Mouse (Mus musculus): ENCODE measurements around the gene Vsig8. TPM values are rescaled to one million over a fixed set of nuclear protein-coding genes. Genes with fewer than 3 reads are reported as not detected.
A peak's percentile ranks its signal among the peaks of the same experiment; 100 is the strongest.

Gene Vsig8
- 0.47 and 0.52 TPM in 2 replicates for polyA plus RNA-seq (2012; rRNA removed)

- H3K4me3 ChIP-seq (ENCODE audit: insufficient read depth, low read length), result no peak within 1 kb of the TSS
- TF ChIP-seq POLR2A (IDR thresholded peaks at IDR 0.05; ENCODE audit: extremely low read depth, insufficient read depth, low read length), result no peak
- no peak for TF ChIP-seq CTCF (IDR thresholded peaks at IDR 0.05; ENCODE audit: extremely low read depth, insufficient read depth, low read length)
- no peaks in the 10 kb centered on the region for H3K4me1 ChIP-seq (ENCODE audit: control insufficient read depth, insufficient read depth, low read length)
- H3K27ac ChIP-seq (ENCODE audit: insufficient read depth, low read length), result no peak within 1 kb of the TSS
These were observed at the start of gene Vsig8 for GRCm38 (mm10) chr1:172555638-172556037. Vsig8 (plus strand) TSS chr1:172555938.

GRCm38 (mm10) chr1:172507001-172507400, 48.7 kb upstream of the Vsig8 start:
- no peaks in the 10 kb centered on the region for H3K4me1 ChIP-seq (ENCODE audit: control insufficient read depth, insufficient read depth, low read length)
- TF ChIP-seq POLR2A (IDR thresholded peaks at IDR 0.05; ENCODE audit: extremely low read depth, insufficient read depth, low read length), result no peak
- TF ChIP-seq CTCF (IDR thresholded peaks at IDR 0.05; ENCODE audit: extremely low read depth, insufficient read depth, low read length), result no peak

GRCm38 (mm10) chr1:172507701-172508100, 48.0 kb upstream of the Vsig8 start:
- no peak for TF ChIP-seq CTCF (IDR thresholded peaks at IDR 0.05; ENCODE audit: extremely low read depth, insufficient read depth, low read length)
- TF ChIP-seq POLR2A (IDR thresholded peaks at IDR 0.05; ENCODE audit: extremely low read depth, insufficient read depth, low read length), result no peak
- H3K27ac ChIP-seq (ENCODE audit: insufficient read depth, low read length), result no peak overlapping the region
- H3K4me3 ChIP-seq (ENCODE audit: insufficient read depth, low read length), result no peak overlapping the region
- H3K4me1 ChIP-seq (ENCODE audit: control insufficient read depth, insufficient read depth, low read length), result no peaks in the 10 kb centered on the region

More at GRCm38 (mm10) chr1:172507001-172507400, 48.7 kb upstream of the Vsig8 start:
- no peak overlapping the region for H3K27ac ChIP-seq (ENCODE audit: insufficient read depth, low read length)
- H3K4me3 ChIP-seq (ENCODE audit: insufficient read depth, low read length), result no peak overlapping the region

DNA sequence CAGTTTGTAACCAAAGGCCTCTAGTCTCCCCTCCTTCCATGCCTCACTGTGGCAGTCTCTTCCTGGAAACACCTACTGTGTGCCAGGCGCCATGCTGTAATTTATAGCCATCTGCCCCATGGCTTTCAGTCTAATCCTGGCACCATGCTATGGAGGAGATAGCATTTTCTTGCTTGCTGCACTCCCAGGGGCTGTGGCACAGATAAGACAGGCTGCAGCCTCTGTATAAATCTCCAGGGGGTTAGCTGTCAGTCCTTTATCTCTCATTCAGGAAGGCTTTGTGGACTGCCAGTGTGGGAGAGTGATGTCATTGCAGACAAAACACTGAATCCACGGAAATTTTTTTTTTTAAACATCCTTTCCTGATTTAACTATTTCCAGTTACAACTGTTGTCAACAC, 47.6 kb upstream of the Vsig8 start:
- Histone ChIP-seq H3K27ac (ENCODE audit: insufficient read depth, low read length) (no peak overlapping the region), H3K4me1 (ENCODE audit: control insufficient read depth, insufficient read depth, low read length) (no peaks in the 10 kb centered on the region), H3K4me3 (ENCODE audit: insufficient read depth, low read length) (no peak overlapping the region)
- TF ChIP-seq CTCF (IDR thresholded peaks at IDR 0.05; ENCODE audit: extremely low read depth, insufficient read depth, low read length) (no peak), POLR2A (IDR thresholded peaks at IDR 0.05; ENCODE audit: extremely low read depth, insufficient read depth, low read length) (no peak)

GRCm38 (mm10) chr1:172509235-172509634, 46.5 kb upstream of the Vsig8 start:
- no peaks in the 10 kb centered on the region for H3K4me1 ChIP-seq (ENCODE audit: control insufficient read depth, insufficient read depth, low read length)
- no peak overlapping the region for H3K27ac ChIP-seq (ENCODE audit: insufficient read depth, low read length)
- TF ChIP-seq POLR2A (IDR thresholded peaks at IDR 0.05; ENCODE audit: extremely low read depth, insufficient read depth, low read length) (no peak), CTCF (IDR thresholded peaks at IDR 0.05; ENCODE audit: extremely low read depth, insufficient read depth, low read length) (no peak)
- no peak overlapping the region for H3K4me3 ChIP-seq (ENCODE audit: insufficient read depth, low read length)

DNA sequence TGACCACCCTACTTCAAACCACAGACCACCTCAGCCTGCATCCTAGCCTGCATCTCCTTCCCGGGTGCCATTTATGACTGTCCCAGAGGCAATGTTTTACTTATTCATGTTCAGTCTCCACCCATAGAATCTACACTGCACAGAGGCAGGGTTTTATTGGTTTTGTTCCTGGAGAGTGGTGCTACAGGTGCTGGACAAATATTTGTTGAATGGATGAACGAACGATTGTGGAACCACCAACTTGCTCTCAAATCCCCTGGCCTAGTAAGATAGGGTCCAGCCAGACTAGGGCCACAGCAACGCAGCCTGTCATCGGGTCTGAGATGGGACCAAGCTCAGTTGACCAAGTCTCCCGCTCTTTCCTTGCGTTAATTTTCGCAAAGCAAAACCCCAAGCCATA, 45.8 kb upstream of the Vsig8 start:
- H3K4me1 ChIP-seq (ENCODE audit: control insufficient read depth, insufficient read depth, low read length), result no peaks in the 10 kb centered on the region
- no peak for TF ChIP-seq POLR2A (IDR thresholded peaks at IDR 0.05; ENCODE audit: extremely low read depth, insufficient read depth, low read length)
- TF ChIP-seq CTCF (IDR thresholded peaks at IDR 0.05; ENCODE audit: extremely low read depth, insufficient read depth, low read length), result no peak
- H3K4me3 ChIP-seq (ENCODE audit: insufficient read depth, low read length), result no peak overlapping the region
- H3K27ac ChIP-seq (ENCODE audit: insufficient read depth, low read length), result no peak overlapping the region

GRCm38 (mm10) chr1:172510421-172510972, 45.2 kb upstream of the Vsig8 start:
- H3K4me1 ChIP-seq (ENCODE audit: control insufficient read depth, insufficient read depth, low read length), result no peaks in the 10 kb centered on the region
- no peak overlapping the region for H3K27ac ChIP-seq (ENCODE audit: insufficient read depth, low read length)
- no peak overlapping the region for H3K4me3 ChIP-seq (ENCODE audit: insufficient read depth, low read length)
- TF ChIP-seq CTCF (IDR thresholded peaks at IDR 0.05; ENCODE audit: extremely low read depth, insufficient read depth, low read length) (no peak), POLR2A (IDR thresholded peaks at IDR 0.05; ENCODE audit: extremely low read depth, insufficient read depth, low read length) (no peak)

GRCm38 (mm10) chr1:172512962-172513361, 42.8 kb upstream of the Vsig8 start:
- H3K4me3 ChIP-seq (ENCODE audit: insufficient read depth, low read length), result no peak overlapping the region
- TF ChIP-seq CTCF (IDR thresholded peaks at IDR 0.05; ENCODE audit: extremely low read depth, insufficient read depth, low read length), result no peak
- TF ChIP-seq POLR2A (IDR thresholded peaks at IDR 0.05; ENCODE audit: extremely low read depth, insufficient read depth, low read length), result no peak
- no peaks in the 10 kb centered on the region for H3K4me1 ChIP-seq (ENCODE audit: control insufficient read depth, insufficient read depth, low read length)
- H3K27ac ChIP-seq (ENCODE audit: insufficient read depth, low read length), result 0 out of 2 replicates have a peak overlapping the region, but pooled peaks have one; percentile 17

GRCm38 (mm10) chr1:172513525-172514212, 42.1 kb upstream of the Vsig8 start:
- no peak overlapping the region for H3K27ac ChIP-seq (ENCODE audit: insufficient read depth, low read length)
- H3K4me3 ChIP-seq (ENCODE audit: insufficient read depth, low read length), result no peak overlapping the region
- no peaks in the 10 kb centered on the region for H3K4me1 ChIP-seq (ENCODE audit: control insufficient read depth, insufficient read depth, low read length)
- TF ChIP-seq CTCF (IDR thresholded peaks at IDR 0.05; ENCODE audit: extremely low read depth, insufficient read depth, low read length), result no peak
- TF ChIP-seq POLR2A (IDR thresholded peaks at IDR 0.05; ENCODE audit: extremely low read depth, insufficient read depth, low read length), result no peak

DNA sequence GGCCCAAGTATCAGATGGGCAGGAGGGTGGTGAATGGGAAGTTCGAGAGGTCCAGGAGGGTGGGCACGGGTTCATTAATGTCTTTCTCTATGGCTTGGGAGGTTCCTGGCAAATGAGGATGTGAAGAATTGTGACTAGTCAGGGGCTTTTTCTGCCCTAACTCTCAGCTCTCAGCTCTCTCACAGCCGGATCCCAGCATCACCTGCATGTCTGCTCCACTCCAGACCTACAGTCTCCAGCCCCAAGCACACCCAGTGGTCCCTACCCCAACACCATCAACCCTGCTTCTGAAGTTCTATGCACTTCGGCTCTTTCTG, 41.6 kb upstream of the Vsig8 start:
- no peak overlapping the region for H3K4me3 ChIP-seq (ENCODE audit: insufficient read depth, low read length)
- no peak overlapping the region for H3K27ac ChIP-seq (ENCODE audit: insufficient read depth, low read length)
- H3K4me1 ChIP-seq (ENCODE audit: control insufficient read depth, insufficient read depth, low read length), result no peaks in the 10 kb centered on the region
- no peak for TF ChIP-seq POLR2A (IDR thresholded peaks at IDR 0.05; ENCODE audit: extremely low read depth, insufficient read depth, low read length)
- no peak for TF ChIP-seq CTCF (IDR thresholded peaks at IDR 0.05; ENCODE audit: extremely low read depth, insufficient read depth, low read length)

Measured in cortical plate, adult 2 months (tissue).